Mouse (Mus musculus): ENCODE results near the gene Kera.

DNA sequence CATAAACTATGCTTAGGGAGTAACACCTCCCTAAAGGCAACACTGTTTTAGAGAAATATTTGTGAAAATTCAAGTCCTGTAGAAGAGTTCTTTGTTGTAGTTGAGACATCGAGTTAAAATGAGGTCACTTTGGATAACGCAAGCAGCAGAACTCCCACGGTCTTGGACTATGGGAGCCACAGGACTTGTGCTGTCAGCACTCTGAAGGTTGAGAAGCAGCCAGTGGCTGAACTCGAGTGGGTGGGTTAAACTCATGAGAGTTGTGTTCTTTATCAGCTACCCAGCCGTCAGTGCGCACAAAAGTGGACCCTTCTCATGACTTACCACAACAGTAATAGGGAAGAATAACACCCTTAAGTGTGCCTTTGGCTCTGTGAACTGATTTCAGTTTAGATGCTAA is 17.1 kb upstream of the Kera start:
- TF ChIP-seq CTCF (conservative IDR thresholded peaks at IDR 0.05; ENCODE audit: low read length) (no peak), NANOG (IDR thresholded peaks at IDR 0.05; ENCODE audit: borderline replicate concordance, low read length) (no peak)

All from E14TG2a.4 (cell line).